Mouse (Mus musculus): ENCODE data around the gene Tas2r137. TPM values are rescaled to one million over a fixed set of nuclear protein-coding genes. Genes with fewer than 3 reads are reported as not detected.

Gene Tas2r137
- not detected for polyA plus RNA-seq (2017; shearing (Covaris generic))

DNA sequence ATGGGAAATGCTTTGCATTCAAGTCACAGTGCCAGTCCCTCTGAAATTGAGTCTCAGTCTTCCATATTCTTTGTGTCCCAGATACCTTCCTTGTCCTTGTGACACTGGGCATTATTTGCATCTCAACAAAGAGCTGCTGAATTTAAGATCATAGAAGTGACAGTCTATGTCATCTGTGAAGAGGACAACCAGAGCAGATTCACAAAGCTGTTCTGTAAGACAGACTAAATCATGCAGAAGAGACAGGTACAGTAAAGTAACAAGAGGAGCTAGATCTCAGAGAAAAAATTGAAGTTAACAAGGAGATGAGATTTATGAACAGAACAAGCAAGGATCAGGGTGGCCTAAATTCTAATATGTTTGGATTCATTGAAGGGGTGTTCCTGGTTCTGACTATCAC, at the start of gene Tas2r137:
Tas2r137 (plus strand) TSS at position 301 of the 400 bp plus-strand sequence.

GRCm38 (mm10) chr6:40470916-40471719, 19.9 kb upstream of the Tas2r137 start, which contains the start of gene Ssbp1:
TSS of gene Ssbp1 (plus strand) at chr6:40471352.

GRCm38 (mm10) chr6:40493229-40493628, 2.2 kb downstream of the Tas2r137 start, which contains the start of gene Tas2r108:
TSS of gene Tas2r108 (plus strand) at chr6:40493529.

DNA sequence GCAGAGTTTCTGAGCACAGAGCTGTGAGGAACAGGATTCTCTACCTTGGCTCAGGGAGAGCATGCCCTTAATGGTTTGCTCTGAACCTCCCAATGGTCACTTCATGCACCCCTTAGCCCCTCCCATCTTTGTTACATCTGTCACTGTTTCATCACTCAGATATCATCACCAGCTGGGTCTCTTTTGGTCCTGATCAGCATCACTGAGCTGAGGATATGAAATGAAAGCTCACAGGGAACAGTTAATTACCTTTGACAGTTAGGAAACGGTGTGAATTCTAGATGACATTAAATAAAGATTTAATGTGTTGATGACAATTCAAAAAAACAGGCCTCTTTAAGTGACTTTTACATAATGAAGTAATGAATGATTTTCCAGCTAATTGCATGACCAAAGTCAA, 28.4 kb downstream of the Tas2r137 start, which contains the start of gene Prss37:
Prss37 (minus strand) TSS at position 101 of the 400 bp plus-strand sequence.

Other genes starting within 250 kb of the Tas2r137 start
- gene Agk, start 166.1 kb upstream of the Tas2r137 start, polyA plus RNA-seq (2017; shearing (Covaris generic)): 47.5 TPM
- gene E330009J07Rik, start 55.1 kb upstream of the Tas2r137 start, polyA plus RNA-seq (2017; shearing (Covaris generic)): 32.2 TPM
- not detected for gene Wee2, start 52.1 kb upstream of the Tas2r137 start, polyA plus RNA-seq (2017; shearing (Covaris generic))
- 67.7 TPM for gene Ssbp1, start 19.9 kb upstream of the Tas2r137 start, polyA plus RNA-seq (2017; shearing (Covaris generic))
- gene Tas2r108, start 2.3 kb downstream of the Tas2r137 start, polyA plus RNA-seq (2017; shearing (Covaris generic)): not detected
- gene Prss37, start 28.3 kb downstream of the Tas2r137 start, polyA plus RNA-seq (2017; shearing (Covaris generic)): not detected
- not detected for gene Olfr461, start 63.8 kb downstream of the Tas2r137 start, polyA plus RNA-seq (2017; shearing (Covaris generic))
- not detected for gene Olfr460, start 78.3 kb downstream of the Tas2r137 start, polyA plus RNA-seq (2017; shearing (Covaris generic))
- not detected for gene Clec5a, start 94.6 kb downstream of the Tas2r137 start, polyA plus RNA-seq (2017; shearing (Covaris generic))
- not detected for gene Tas2r138, start 122.1 kb downstream of the Tas2r137 start, polyA plus RNA-seq (2017; shearing (Covaris generic))
- 0.15 TPM for gene Mgam, start 137.6 kb downstream of the Tas2r137 start, polyA plus RNA-seq (2017; shearing (Covaris generic))

Data from naive thymus-derived CD4-positive, alpha-beta T cell, adult 5 months (primary cell).